Mouse (Mus musculus) urinary bladder, postnatal 14 days (tissue): ENCODE data around the gene Exoc6b.

ENCODE experiments used
- DNase-seq: peaks from one replicate; pipeline ENCODE4 v3.0.0; 2021; ENCODE audit warnings: low spot score

Gene Exoc6b

GRCm38 (mm10) chr6:84585686-84586300 is 483.5 kb downstream of the Exoc6b start:
- DNase-seq: no peak

- no peak for DNase-seq
Observed at GRCm38 (mm10) chr6:84584783-84585685, 484.3 kb downstream of the Exoc6b start.

GRCm38 (mm10) chr6:84583841-84584782 is 485.2 kb downstream of the Exoc6b start:
- no peak for DNase-seq

GRCm38 (mm10) chr6:84583371-84583770 is 485.9 kb downstream of the Exoc6b start:
- peak; percentile 81 for DNase-seq

- no peak for DNase-seq
Observed at GRCm38 (mm10) chr6:84582826-84583225, 486.5 kb downstream of the Exoc6b start.

- no peak for DNase-seq
Observed at GRCm38 (mm10) chr6:84581833-84582445, 487.4 kb downstream of the Exoc6b start.

GRCm38 (mm10) chr6:84580979-84581832 is 488.1 kb downstream of the Exoc6b start:
- no peak for DNase-seq

GRCm38 (mm10) chr6:84579508-84579907 is 489.8 kb downstream of the Exoc6b start:
- DNase-seq: no peak

GRCm38 (mm10) chr6:84578928-84579327 is 490.4 kb downstream of the Exoc6b start:
- no peak for DNase-seq

- DNase-seq: no peak
Observed at GRCm38 (mm10) chr6:84577898-84578297, 491.4 kb downstream of the Exoc6b start.

GRCm38 (mm10) chr6:84573905-84574660 is 495.2 kb downstream of the Exoc6b start:
- DNase-seq: peak; percentile 28

- no peak for DNase-seq
Observed at GRCm38 (mm10) chr6:84570039-84570438, 499.3 kb downstream of the Exoc6b start.

- no peak for DNase-seq
Observed at GRCm38 (mm10) chr6:84569590-84569989, 499.7 kb downstream of the Exoc6b start.

- no peak for DNase-seq
Observed at GRCm38 (mm10) chr6:84568880-84569279, 500.4 kb downstream of the Exoc6b start.
